Mouse (Mus musculus) intestine, embryonic 14.5 days (tissue): ENCODE results near the gene C3ar1. TPM values are rescaled to one million over a fixed set of nuclear protein-coding genes. Genes with fewer than 3 reads are reported as not detected.

Experiments used
- ATAC-seq: fragments of 200-750 bp; cut with Nextera tagmentation; replicated peaks from 2 replicates; pipeline ENCODE4 v1.8.0; 2017; ENCODE audit warnings: low read depth, moderate number of reproducible peaks, moderate TSS enrichment, moderate library complexity; ENCODE audit not compliant: low FRiP score, low TSS enrichment
- DNase-seq: peaks from one replicate; pipeline ENCODE4 v3.0.0-alpha.2; 2018; ENCODE audit warnings: low spot score
- H3K27ac ChIP-seq: fragments of 300-500 bp; sonication (generic); 2 replicates; pipeline ENCODE4 v1.5.1; 2014; ENCODE audit warnings: low read depth, mild to moderate bottlenecking, control low read depth
- H3K27me3 ChIP-seq: fragments of 300-500 bp; sonication (generic); replicated peaks from 2 replicates; pipeline ENCODE4 v1.6.1; 2014; ENCODE audit warnings: low read length, control low read depth; ENCODE audit not compliant: control insufficient read depth, insufficient read depth
- H3K36me3 ChIP-seq: fragments of 300-500 bp; sonication (generic); 2 replicates; pipeline ENCODE4 v1.6.1; 2014; ENCODE audit warnings: low read length, control low read depth; ENCODE audit not compliant: control insufficient read depth, insufficient read depth
- H3K4me1 ChIP-seq: fragments of 300-500 bp; sonication (generic); replicated peaks from 2 replicates; pipeline ENCODE4 v1.6.1; 2014; ENCODE audit warnings: low read length, control low read depth, mixed read lengths; ENCODE audit not compliant: control insufficient read depth, insufficient read depth
- H3K4me2 ChIP-seq: fragments of 300-500 bp; sonication (generic); 2 replicates; pipeline ENCODE4 v1.6.1; 2014; ENCODE audit warnings: low read length
- H3K4me3 ChIP-seq: fragments of 300-500 bp; sonication (generic); 2 replicates; pipeline ENCODE4 v1.5.1; 2014; ENCODE audit warnings: low read depth, low read length, control low read depth, mixed read lengths
- H3K9ac ChIP-seq: fragments of 300-500 bp; sonication (generic); 2 replicates; pipeline ENCODE4 v1.6.1; 2014; ENCODE audit warnings: mild to moderate bottlenecking, low read length
- H3K9me3 ChIP-seq: fragments of 300-500 bp; sonication (generic); 2 replicates; pipeline ENCODE4 v1.6.1; 2016; ENCODE audit warnings: low read length, control low read depth; ENCODE audit not compliant: control insufficient read depth
- WGBS: fragments of 180-500 bp; shearing (Covaris S2); extraction: QIAGEN DNeasy Blood & Tissue Kit; methylation state at CpG from one replicate; pipeline ENCODE4 v1.1.7; 2014; 5-methylcytosine and 5-hydroxymethylcytosine counted together
- polyA plus RNA-seq: library from polyadenylated mRNA; unstranded; fragments of >200 nt; fragmentation: Nextera tagmentation; extraction: Ambion mirVana; gene quantifications from 2 replicates; pipeline ENCODE4 v1.2.1, GENCODE M21; 2014

The C3ar1 gene
- polyA plus RNA-seq, 1 experiment from 2014 or later, result 1.9 TPM

GRCm38 (mm10) chr6:122810615-122811279 is 45.2 kb downstream of the C3ar1 start:
- ATAC-seq, result peak; percentile 99
- peak overlapping the region; percentile 76 for H3K4me2 ChIP-seq
- WGBS, result under 1% methylated on average over 30 of the region's 30 CpGs

GRCm38 (mm10) chr6:122810022-122810614 is 45.8 kb downstream of the C3ar1 start:
- no peaks in the 10 kb centered on the region for H3K36me3 ChIP-seq
- peak overlapping the region; percentile 59 for H3K4me3 ChIP-seq
- no peaks in the 10 kb centered on the region for H3K9me3 ChIP-seq
- 1% methylated on average over 11 of the region's 11 CpGs for WGBS
- H3K9ac ChIP-seq, result peak overlapping the region; percentile 50
- H3K27me3 ChIP-seq, result no peaks in the 10 kb centered on the region
- H3K4me1 ChIP-seq, result peaks cover 5% of the 10 kb centered on the region; the same call in 1 of the 2 replicates
- ATAC-seq (0 out of 2 replicates have a peak, but pooled peaks have one; percentile 0), DNase-seq (no peak)
- peak overlapping the region; percentile 76 for H3K4me2 ChIP-seq
- H3K27ac ChIP-seq, result peak overlapping the region; percentile 100

More at GRCm38 (mm10) chr6:122810615-122811279, 45.2 kb downstream of the C3ar1 start:
- Histone ChIP-seq H3K9ac (peak overlapping the region; percentile 71), H3K27ac (peak overlapping the region; percentile 100), H3K9me3 (no peaks in the 10 kb centered on the region), H3K4me3 (peak overlapping the region; percentile 59), H3K4me1 (peaks cover 5% of the 10 kb centered on the region; the same call in 1 of the 2 replicates), H3K27me3 (no peaks in the 10 kb centered on the region), H3K36me3 (no peaks in the 10 kb centered on the region)
- peak; percentile 94 for DNase-seq

- Histone ChIP-seq H3K4me2 (no peak overlapping the region), H3K9ac (no peak overlapping the region), H3K9me3 (no peaks in the 10 kb centered on the region), H3K4me3 (no peak overlapping the region), H3K27ac (no peak overlapping the region), H3K27me3 (no peaks in the 10 kb centered on the region), H3K36me3 (no peaks in the 10 kb centered on the region), H3K4me1 (no peaks in the 10 kb centered on the region; the same call in 1 of the 2 replicates)
- ATAC-seq (peak; percentile 63; the same call in 1 of the 2 replicates), DNase-seq (peak; percentile 92)
- 24% methylated on average over 5 of the region's 5 CpGs for WGBS
Measured at GRCm38 (mm10) chr6:122804418-122804817, 51.5 kb downstream of the C3ar1 start.

GRCm38 (mm10) chr6:122801801-122802514 is 54.0 kb downstream of the C3ar1 start:
- Histone ChIP-seq H3K9ac (peak overlapping the region; percentile 65), H3K27me3 (no peaks in the 10 kb centered on the region), H3K4me3 (peak overlapping the region; percentile 52), H3K4me1 (no peaks in the 10 kb centered on the region; the same call in 1 of the 2 replicates), H3K27ac (no peak overlapping the region), H3K4me2 (peak overlapping the region; percentile 100), H3K9me3 (no peaks in the 10 kb centered on the region), H3K36me3 (no peaks in the 10 kb centered on the region)
- DNase-seq, result peak; percentile 80
- WGBS, result 3% methylated on average over 34 of the region's 34 CpGs
- ATAC-seq, result peak; percentile 53

GRCm38 (mm10) chr6:122801301-122801800 is 54.6 kb downstream of the C3ar1 start, which contains the start of gene Slc2a3:
Gene Slc2a3 (minus strand): TSS chr6:122801640.
- H3K27ac ChIP-seq, result no peak within 1 kb of the TSS; the same call in 1 of the 2 replicates

GRCm38 (mm10) chr6:122800640-122801300 is 55.2 kb downstream of the C3ar1 start:
- WGBS, result 40% methylated on average over 10 of the region's 10 CpGs
- Histone ChIP-seq H3K4me1 (no peaks in the 10 kb centered on the region; the same call in 1 of the 2 replicates), H3K4me2 (peak overlapping the region; percentile 100), H3K36me3 (no peaks in the 10 kb centered on the region), H3K9ac (peak overlapping the region; percentile 65), H3K27ac (no peak overlapping the region; the same call in 1 of the 2 replicates), H3K4me3 (peak overlapping the region; percentile 52), H3K9me3 (no peaks in the 10 kb centered on the region), H3K27me3 (no peaks in the 10 kb centered on the region)
- DNase-seq (no peak), ATAC-seq (0 out of 2 replicates have a peak, but pooled peaks have one; percentile 1)

More at GRCm38 (mm10) chr6:122801301-122801800, 54.6 kb downstream of the C3ar1 start, which contains the start of gene Slc2a3:
- no peaks in the 10 kb centered on the region for H3K27me3 ChIP-seq
- no peaks in the 10 kb centered on the region for H3K36me3 ChIP-seq
- 1% methylated on average over 46 of the region's 46 CpGs for WGBS
- ATAC-seq (peak; percentile 40; the same call in 1 of the 2 replicates), DNase-seq (peak; percentile 77)
- no peaks in the 10 kb centered on the region; the same call in 1 of the 2 replicates for H3K4me1 ChIP-seq
- H3K4me2 ChIP-seq, result peak within 1 kb of the TSS; percentile 100
- no peaks in the 10 kb centered on the region for H3K9me3 ChIP-seq
- peak within 1 kb of the TSS; percentile 65 for H3K9ac ChIP-seq
- peak within 1 kb of the TSS; percentile 52 for H3K4me3 ChIP-seq
